Mouse (Mus musculus): Measurements from ENCODE around the gene Fbxl15. TPM values are rescaled to one million over a fixed set of nuclear protein-coding genes. Genes with fewer than 3 reads are reported as not detected.
A peak's percentile ranks its signal among the peaks of the same experiment; 100 is the strongest.

Gene Fbxl15
- total and polyA plus RNA-seq, 2 experiments from 2014 or later, result 10.4 to 12.2 TPM

GRCm38 (mm10) chr19:46306268-46306610 is 21.7 kb upstream of the Fbxl15 start:
- ATAC-seq (ENCODE audit: insufficient read depth, low read depth) (no peak), DNase-seq (ENCODE audit: low spot score) (no peak)
- H3K27me3 ChIP-seq (ENCODE audit: control insufficient read depth, insufficient read depth, low read length), result no peaks in the 10 kb centered on the region
- peak overlapping the region; percentile 76 for H3K4me3 ChIP-seq (ENCODE audit: low read depth, low read length)
- H3K36me3 ChIP-seq (replicated peaks; ENCODE audit: control insufficient read depth, insufficient read depth, low read length), result peaks cover 33% of the 10 kb centered on the region
- 53% methylated on average over 5 of the region's 5 CpGs for WGBS
- no peaks in the 10 kb centered on the region for H3K9me3 ChIP-seq (replicated peaks; ENCODE audit: control insufficient read depth, low read length)
- TF ChIP-seq CTCF (IDR thresholded peaks at IDR 0.05; ENCODE audit: low read depth) (no peak), EP300 (IDR thresholded peaks at IDR 0.05; ENCODE audit: low read depth) (no peak)
- H3K4me2 ChIP-seq (ENCODE audit: low read depth, low read length), result peak overlapping the region; percentile 94
- 0 out of 2 replicates have a peak overlapping the region, but pooled peaks have one; percentile 81 for H3K27ac ChIP-seq (ENCODE audit: low read depth)
- H3K4me1 ChIP-seq (ENCODE audit: control insufficient read depth, insufficient read depth), result peaks cover 6% of the 10 kb centered on the region; the same call in 1 of the 2 replicates
- H3K9ac ChIP-seq (replicated peaks; ENCODE audit: low read depth, low read length), result peak overlapping the region; percentile 53; the same call in 1 of the 2 replicates

- ATAC-seq (ENCODE audit: insufficient read depth, low read depth) (no peak), DNase-seq (ENCODE audit: low spot score) (no peak)
- 85% methylated on average over 9 of the region's 9 CpGs for WGBS
- no peak overlapping the region for H3K4me2 ChIP-seq (ENCODE audit: low read depth, low read length)
- no peak overlapping the region for H3K9ac ChIP-seq (replicated peaks; ENCODE audit: low read depth, low read length)
- peaks cover 38% of the 10 kb centered on the region for H3K36me3 ChIP-seq (replicated peaks; ENCODE audit: control insufficient read depth, insufficient read depth, low read length)
- H3K9me3 ChIP-seq (replicated peaks; ENCODE audit: control insufficient read depth, low read length), result no peaks in the 10 kb centered on the region
- TF ChIP-seq CTCF (IDR thresholded peaks at IDR 0.05; ENCODE audit: low read depth) (no peak), EP300 (IDR thresholded peaks at IDR 0.05; ENCODE audit: low read depth) (no peak)
- H3K4me1 ChIP-seq (ENCODE audit: control insufficient read depth, insufficient read depth), result peaks cover 6% of the 10 kb centered on the region; the same call in 1 of the 2 replicates
- H3K4me3 ChIP-seq (ENCODE audit: low read depth, low read length), result no peak overlapping the region
- H3K27ac ChIP-seq (ENCODE audit: low read depth), result no peak overlapping the region
- no peaks in the 10 kb centered on the region for H3K27me3 ChIP-seq (ENCODE audit: control insufficient read depth, insufficient read depth, low read length)
These were observed 21.2 kb upstream of the Fbxl15 start for GRCm38 (mm10) chr19:46306751-46307289.

- Histone ChIP-seq H3K27ac (ENCODE audit: low read depth) (no peak overlapping the region), H3K4me1 (ENCODE audit: control insufficient read depth, insufficient read depth) (peaks cover 6% of the 10 kb centered on the region; the same call in 1 of the 2 replicates), H3K4me2 (ENCODE audit: low read depth, low read length) (no peak overlapping the region), H3K27me3 (ENCODE audit: control insufficient read depth, insufficient read depth, low read length) (0 out of 2 replicates have a peak, but pooled peaks cover under 1% of the 10 kb centered on the region), H3K36me3 (replicated peaks; ENCODE audit: control insufficient read depth, insufficient read depth, low read length) (peaks cover 41% of the 10 kb centered on the region), H3K4me3 (ENCODE audit: low read depth, low read length) (no peak overlapping the region), H3K9ac (replicated peaks; ENCODE audit: low read depth, low read length) (no peak overlapping the region), H3K9me3 (replicated peaks; ENCODE audit: control insufficient read depth, low read length) (no peaks in the 10 kb centered on the region)
- TF ChIP-seq EP300 (IDR thresholded peaks at IDR 0.05; ENCODE audit: low read depth) (no peak), CTCF (IDR thresholded peaks at IDR 0.05; ENCODE audit: low read depth) (no peak)
- DNase-seq (ENCODE audit: low spot score), result no peak
- WGBS, result 88% methylated on average over 16 of the region's 16 CpGs
- no peak for ATAC-seq (ENCODE audit: insufficient read depth, low read depth)
These were observed 20.2 kb upstream of the Fbxl15 start for GRCm38 (mm10) chr19:46307781-46308180.

- WGBS, result 78% methylated on average over 16 of the region's 16 CpGs
These were observed 19.7 kb upstream of the Fbxl15 start for GRCm38 (mm10) chr19:46308303-46308702.

GRCm38 (mm10) chr19:46308706-46309435 is 19.1 kb upstream of the Fbxl15 start:
- peak; percentile 79 for DNase-seq (ENCODE audit: low spot score)
- no peaks in the 10 kb centered on the region for H3K9me3 ChIP-seq (replicated peaks; ENCODE audit: control insufficient read depth, low read length)
- peak overlapping the region; percentile 70 for H3K4me2 ChIP-seq (ENCODE audit: low read depth, low read length)
- TF ChIP-seq CTCF (IDR thresholded peaks at IDR 0.05; ENCODE audit: low read depth) (peak; percentile 92), EP300 (IDR thresholded peaks at IDR 0.05; ENCODE audit: low read depth) (no peak)
- peak overlapping the region; percentile 36 for H3K4me3 ChIP-seq (ENCODE audit: low read depth, low read length)
- no peak overlapping the region for H3K9ac ChIP-seq (replicated peaks; ENCODE audit: low read depth, low read length)
- H3K27ac ChIP-seq (ENCODE audit: low read depth), result no peak overlapping the region
- H3K4me1 ChIP-seq (ENCODE audit: control insufficient read depth, insufficient read depth), result peaks cover 6% of the 10 kb centered on the region; the same call in 1 of the 2 replicates
- H3K27me3 ChIP-seq (ENCODE audit: control insufficient read depth, insufficient read depth, low read length), result peaks cover 11% of the 10 kb centered on the region
- ATAC-seq (ENCODE audit: insufficient read depth, low read depth), result 0 out of 2 replicates have a peak, but pooled peaks have one; percentile 4
- WGBS, result 7% methylated on average over 45 of the region's 47 CpGs
- H3K36me3 ChIP-seq (replicated peaks; ENCODE audit: control insufficient read depth, insufficient read depth, low read length), result peaks cover 43% of the 10 kb centered on the region

More at GRCm38 (mm10) chr19:46308303-46308702, 19.7 kb upstream of the Fbxl15 start:
- no peak for DNase-seq (ENCODE audit: low spot score)
- Histone ChIP-seq H3K27ac (ENCODE audit: low read depth) (no peak overlapping the region), H3K4me2 (ENCODE audit: low read depth, low read length) (no peak overlapping the region), H3K4me3 (ENCODE audit: low read depth, low read length) (no peak overlapping the region), H3K27me3 (ENCODE audit: control insufficient read depth, insufficient read depth, low read length) (0 out of 2 replicates have a peak, but pooled peaks cover 5% of the 10 kb centered on the region), H3K36me3 (replicated peaks; ENCODE audit: control insufficient read depth, insufficient read depth, low read length) (peaks cover 43% of the 10 kb centered on the region), H3K9ac (replicated peaks; ENCODE audit: low read depth, low read length) (no peak overlapping the region), H3K9me3 (replicated peaks; ENCODE audit: control insufficient read depth, low read length) (no peaks in the 10 kb centered on the region), H3K4me1 (ENCODE audit: control insufficient read depth, insufficient read depth) (peaks cover 6% of the 10 kb centered on the region; the same call in 1 of the 2 replicates)
- TF ChIP-seq EP300 (IDR thresholded peaks at IDR 0.05; ENCODE audit: low read depth) (no peak), CTCF (IDR thresholded peaks at IDR 0.05; ENCODE audit: low read depth) (no peak)
- no peak for ATAC-seq (ENCODE audit: insufficient read depth, low read depth)

All from heart, postnatal 0 days (tissue).